Mouse (Mus musculus): ENCODE data around the gene Ifrd2.

The Ifrd2 gene

GRCm38 (mm10) chr9:107624539-107624938 lies 37.1 kb downstream of the Ifrd2 start:
- no peak for DNase-seq (ENCODE audit: low spot score)

- no peak for DNase-seq (ENCODE audit: low spot score)
Measured at GRCm38 (mm10) chr9:107624951-107625350, 37.5 kb downstream of the Ifrd2 start.

DNA sequence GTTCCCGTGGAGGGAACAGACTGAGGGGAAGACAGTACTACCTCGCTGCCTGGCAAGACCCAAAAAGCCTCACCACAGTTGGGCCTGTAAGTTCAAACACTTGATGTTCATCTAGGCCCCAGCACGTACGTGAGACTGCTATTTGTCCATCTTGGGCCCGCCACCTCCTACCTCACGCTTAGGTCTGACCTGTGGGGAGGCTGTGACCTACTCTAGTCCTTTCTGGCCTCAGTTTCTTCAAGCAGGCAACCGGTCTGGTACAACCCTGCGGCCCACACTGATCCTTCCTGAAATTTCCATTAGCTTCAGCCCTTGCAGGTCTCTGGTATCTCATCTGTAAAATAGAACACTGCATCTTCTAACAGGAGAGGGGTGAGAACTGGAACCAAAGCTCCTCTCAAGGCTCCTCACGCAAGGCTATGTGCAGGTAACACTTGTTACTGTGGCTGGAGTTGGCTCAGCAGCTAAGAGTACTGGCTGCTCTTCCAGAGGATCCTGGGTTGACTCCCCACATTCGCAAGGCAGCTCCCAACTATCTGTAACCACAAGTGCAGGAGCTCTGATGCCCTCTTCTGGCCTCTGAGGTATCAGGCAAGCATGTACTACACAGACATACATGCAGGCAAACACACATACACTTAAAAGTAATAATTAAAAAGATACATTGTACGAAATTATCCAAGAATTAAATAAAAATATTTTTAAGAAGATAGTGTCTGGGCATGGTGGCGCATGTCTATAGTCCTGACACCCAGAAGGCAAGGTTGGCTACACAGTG lies 38.1 kb downstream of the Ifrd2 start:
- no peak for DNase-seq (ENCODE audit: low spot score)

- no peak for DNase-seq (ENCODE audit: low spot score)
Measured at GRCm38 (mm10) chr9:107626158-107626843, 38.9 kb downstream of the Ifrd2 start.

DNA sequence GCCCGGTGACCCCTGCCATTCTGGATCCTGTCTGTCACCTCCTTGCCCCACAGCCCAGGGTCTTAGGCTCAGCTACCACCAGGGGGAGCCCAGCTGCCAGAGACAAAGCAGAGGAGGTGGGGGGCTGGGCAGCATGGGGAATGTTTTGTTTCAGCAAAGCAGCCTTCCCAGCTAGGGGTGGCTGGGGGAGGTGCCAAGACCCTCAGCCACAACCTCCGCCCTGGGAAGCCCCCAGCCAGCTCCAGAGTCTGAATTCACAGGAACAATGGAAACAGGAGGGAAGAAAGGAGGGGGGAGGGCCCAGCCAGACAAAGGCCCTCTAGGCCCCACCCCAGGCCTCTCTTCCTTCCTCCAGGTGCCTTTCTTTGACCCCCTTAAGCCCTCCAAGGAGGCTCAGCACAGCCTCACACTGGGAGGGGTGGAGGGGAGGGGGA lies 39.4 kb downstream of the Ifrd2 start:
- DNase-seq (ENCODE audit: low spot score) = peak; percentile 77

GRCm38 (mm10) chr9:107627387-107628255 lies 40.2 kb downstream of the Ifrd2 start:
- no peak for DNase-seq (ENCODE audit: low spot score)

GRCm38 (mm10) chr9:107628721-107629410 lies 41.4 kb downstream of the Ifrd2 start:
- no peak for DNase-seq (ENCODE audit: low spot score)

- no peak for DNase-seq (ENCODE audit: low spot score)
Measured at GRCm38 (mm10) chr9:107629411-107629730, 41.9 kb downstream of the Ifrd2 start.

GRCm38 (mm10) chr9:107629901-107630425 lies 42.5 kb downstream of the Ifrd2 start:
- peak; percentile 37 for DNase-seq (ENCODE audit: low spot score)

- peak; percentile 57 for DNase-seq (ENCODE audit: low spot score)
Measured at GRCm38 (mm10) chr9:107630576-107630975, 43.1 kb downstream of the Ifrd2 start.

DNA sequence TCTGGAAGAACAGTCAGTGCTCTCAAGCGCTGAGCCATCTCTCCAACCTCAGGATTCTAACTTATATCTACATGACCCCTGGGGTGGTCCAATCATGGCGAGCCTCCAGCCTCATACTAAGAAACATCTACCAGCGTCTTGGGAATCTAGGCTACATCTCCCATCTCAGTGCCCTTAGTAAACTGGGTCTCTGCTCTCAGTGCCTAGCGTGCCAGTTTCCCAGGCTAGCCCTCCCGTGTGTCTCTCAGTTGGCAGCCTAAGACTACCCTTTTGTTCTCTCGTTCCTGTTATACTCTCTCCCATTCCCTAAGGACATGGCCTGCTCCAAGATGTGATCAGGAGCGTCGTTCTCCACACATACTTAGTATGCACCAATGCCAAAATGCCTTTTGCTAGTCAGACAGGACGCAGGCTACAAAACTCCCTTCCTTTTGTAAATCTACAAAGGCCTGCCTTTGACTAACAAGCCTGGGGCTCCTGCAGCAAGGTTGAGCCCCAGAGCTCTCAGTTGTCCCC lies 43.9 kb downstream of the Ifrd2 start:
- no peak for DNase-seq (ENCODE audit: low spot score)

DNA sequence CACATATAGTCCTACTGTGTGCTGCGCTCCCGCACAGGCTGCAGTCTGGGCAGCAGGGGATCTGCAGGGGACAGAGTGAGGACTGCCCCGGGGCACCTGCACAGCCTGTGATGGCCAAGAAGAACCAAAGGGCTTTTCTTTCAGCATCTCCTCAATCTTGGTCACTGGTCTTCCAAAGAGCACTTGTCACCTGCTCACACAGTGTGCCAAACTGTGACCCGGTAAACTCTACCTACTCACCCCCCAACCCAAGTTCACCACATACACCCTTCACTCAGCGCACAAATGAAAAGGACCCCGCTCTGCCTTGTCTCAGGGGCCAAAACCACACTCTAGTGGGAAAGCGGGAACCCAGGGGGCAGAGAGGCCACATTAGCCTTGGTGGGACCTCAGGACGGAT lies 44.4 kb downstream of the Ifrd2 start:
- no peak for DNase-seq (ENCODE audit: low spot score)

DNA sequence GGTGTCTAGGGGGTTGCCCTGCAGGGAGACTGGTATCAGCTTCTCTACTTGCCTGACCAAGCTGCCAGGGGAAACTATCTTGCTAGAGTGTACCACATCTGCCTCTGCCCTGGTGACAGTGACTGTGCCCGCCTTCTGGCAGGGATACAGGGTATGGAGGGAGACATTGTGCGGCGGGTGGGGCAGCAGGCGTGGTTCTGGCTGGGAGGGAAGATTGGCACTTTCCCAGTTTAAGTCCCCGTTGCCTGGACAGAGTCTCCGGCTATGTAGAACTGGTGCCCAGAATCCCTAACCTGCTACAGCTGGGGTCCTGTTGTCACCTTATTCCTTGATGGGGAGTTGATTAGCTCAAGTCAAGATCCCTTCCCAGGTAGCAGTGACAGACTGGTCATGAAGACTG lies 45.0 kb downstream of the Ifrd2 start:
- DNase-seq (ENCODE audit: low spot score) = peak; percentile 50

GRCm38 (mm10) chr9:107633091-107633660 lies 45.7 kb downstream of the Ifrd2 start:
- DNase-seq (ENCODE audit: low spot score) = peak; percentile 80

- DNase-seq (ENCODE audit: low spot score) = no peak
Measured at GRCm38 (mm10) chr9:107633661-107634405, 46.4 kb downstream of the Ifrd2 start.

DNA sequence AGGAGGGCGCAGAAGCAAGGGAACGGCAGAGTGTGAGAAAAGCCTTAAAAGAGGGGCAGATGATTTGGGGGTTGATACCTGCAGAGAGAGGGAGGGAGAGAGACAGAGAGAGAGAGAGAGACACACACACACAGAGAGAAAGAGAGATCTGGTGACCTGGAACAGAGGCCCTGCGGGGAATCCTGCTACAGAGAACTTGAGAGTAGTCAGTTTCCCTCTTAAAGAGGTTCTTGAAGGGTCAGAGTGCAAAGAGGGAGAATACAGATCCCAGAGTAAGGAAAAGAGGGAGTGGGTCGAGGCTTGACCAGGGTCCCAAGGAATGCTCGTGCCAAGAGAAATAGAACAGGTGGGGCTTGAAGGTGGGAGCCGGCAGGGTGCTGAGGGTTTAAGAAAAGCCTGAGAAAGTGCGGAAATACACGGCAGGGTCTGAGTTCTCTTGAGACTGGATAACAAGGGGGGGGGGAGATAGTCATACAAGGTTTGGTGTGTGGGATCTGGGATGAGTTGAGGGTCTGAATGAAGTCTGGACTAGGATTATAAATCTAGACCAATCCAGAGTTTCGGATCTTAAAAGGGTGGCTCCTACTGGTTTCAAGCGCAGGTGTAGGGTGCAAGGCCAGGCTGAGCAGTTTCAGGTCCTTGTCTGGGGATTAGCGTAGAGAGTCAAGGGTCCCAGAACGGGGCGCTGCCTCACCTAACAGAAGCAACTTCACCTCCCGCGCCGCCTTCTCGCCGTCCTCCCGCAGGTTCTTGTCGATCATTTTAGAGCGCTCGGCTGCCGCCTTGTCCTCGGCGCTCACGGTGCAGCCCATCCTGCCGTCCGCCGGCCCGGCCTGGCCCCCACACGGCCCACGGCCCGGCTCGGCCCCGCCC lies 47.2 kb downstream of the Ifrd2 start:
- no peak for DNase-seq (ENCODE audit: low spot score)

GRCm38 (mm10) chr9:107635279-107636028 lies 48.0 kb downstream of the Ifrd2 start, which contains the start of gene Gnai2:
Gnai2 (minus strand) TSS chr9:107635367.
- DNase-seq (ENCODE audit: low spot score) = peak; percentile 96

- peak; percentile 50 for DNase-seq (ENCODE audit: low spot score)
Measured at GRCm38 (mm10) chr9:107637070-107637469, 49.6 kb downstream of the Ifrd2 start.

Data from MN1 (cell line).